Mouse (Mus musculus): ENCODE results near the gene Rbm5.

DNA sequence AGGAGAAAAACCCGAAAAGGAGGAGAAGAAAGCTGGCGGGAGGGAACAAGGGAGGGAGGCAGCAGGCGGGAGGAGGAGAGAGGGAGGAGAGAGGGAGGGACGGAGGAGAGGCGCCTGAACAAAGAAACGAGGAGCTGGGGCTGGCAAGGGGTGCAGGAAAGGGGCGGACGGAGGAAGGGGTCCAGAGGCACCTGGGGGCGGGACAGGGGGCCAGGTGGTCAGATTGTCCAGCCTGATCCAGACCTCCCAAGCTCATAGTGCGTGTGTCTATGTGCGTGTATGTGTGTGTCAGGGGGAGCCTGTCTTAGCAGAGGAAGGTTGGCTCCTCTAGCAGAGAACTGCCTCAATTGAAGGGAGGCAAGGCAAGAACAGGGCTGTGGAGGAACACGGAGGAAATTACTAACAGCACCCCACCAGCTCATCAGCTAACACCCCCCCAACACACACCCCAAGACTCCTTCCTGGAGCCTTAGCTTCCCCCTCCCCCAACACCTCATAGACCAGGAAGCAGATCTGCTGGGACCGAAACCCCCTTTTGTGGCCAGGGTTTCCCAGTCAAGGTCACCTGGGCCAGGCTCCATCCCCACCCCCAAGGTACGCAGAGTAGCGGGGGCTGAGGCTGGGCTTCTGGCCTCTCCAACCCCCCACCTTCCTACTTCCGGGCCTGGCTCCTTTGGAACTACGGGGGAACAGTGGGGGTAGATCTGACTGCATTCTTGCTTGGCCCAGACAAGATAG, 62.9 kb downstream of the Rbm5 start:
- TF ChIP-seq CTCF (IDR thresholded peaks at IDR 0.05; ENCODE audit: extremely low read depth, insufficient read depth, low read length) (no peak), POLR2A (IDR thresholded peaks at IDR 0.05; ENCODE audit: extremely low read depth, insufficient read depth, low read length) (no peak)

All from cortical plate, adult 2 months (tissue).